Mouse (Mus musculus): ENCODE measurements at regions not wholly inside any gene's neighbourhood (a gene's known extent, or its start where the extent isn't known, plus 50 kb on each side); places are given as distances from the start of the nearest gene placed in this dataset.

DNA sequence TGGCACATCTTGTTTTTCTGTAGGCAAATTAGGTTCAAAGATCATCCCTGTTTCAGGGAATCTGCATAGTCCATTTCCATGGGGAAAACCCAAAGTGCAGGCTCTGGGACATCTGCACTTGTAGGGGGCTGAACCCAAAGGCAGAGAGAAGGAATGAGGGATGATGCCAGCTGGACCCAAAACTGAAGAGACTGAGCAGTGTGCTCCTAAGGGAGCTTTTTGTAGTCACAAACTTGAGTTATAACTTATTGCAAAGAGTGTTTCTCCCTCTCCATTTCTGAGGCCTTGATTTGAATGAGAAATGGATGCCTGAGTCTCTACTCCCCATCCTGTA lies 226.7 kb downstream of the Ttc32 start:
- Histone ChIP-seq H3K4me1 (ENCODE audit: insufficient read depth, low read length) (no peaks in the 10 kb centered on the region), H3K9ac (replicated peaks; ENCODE audit: low read length, poor library complexity, severe bottlenecking) (no peak overlapping the region), H3K9me3 (ENCODE audit: low read length) (no peaks in the 10 kb centered on the region), H3K4me2 (ENCODE audit: low read depth, low read length, poor library complexity, severe bottlenecking) (no peak overlapping the region), H3K36me3 (ENCODE audit: insufficient read depth, low read length) (no peaks in the 10 kb centered on the region), H3K4me3 (ENCODE audit: low read depth, low read length) (no peak overlapping the region), H3K27me3 (ENCODE audit: insufficient read depth, low read length) (no peaks in the 10 kb centered on the region), H3K27ac (ENCODE audit: low read depth, low read length) (no peak overlapping the region)
- TF ChIP-seq CTCF (IDR thresholded peaks at IDR 0.05), result no peak
- ATAC-seq (ENCODE audit: low FRiP score), result no peak
- no peak for DNase-seq (ENCODE audit: low spot score)

DNA sequence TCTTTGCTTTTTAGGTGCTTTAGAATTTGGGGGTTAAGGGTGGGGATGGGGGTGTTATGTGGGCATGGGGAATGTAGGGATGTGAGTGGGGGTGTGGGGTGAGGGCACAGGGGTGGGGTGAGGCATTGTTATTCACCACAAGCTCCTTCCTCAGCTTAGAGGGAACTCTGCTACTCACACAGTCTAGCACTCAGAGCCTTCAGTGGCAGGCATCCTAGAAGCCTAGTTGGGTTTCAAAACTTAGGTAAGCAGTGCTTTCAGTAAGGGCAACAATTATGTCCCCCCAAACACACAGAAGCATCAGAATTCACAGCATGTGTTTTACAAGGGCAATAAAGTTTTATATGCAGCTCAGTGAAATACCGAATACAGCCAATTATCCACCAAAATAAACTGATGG lies 228.4 kb downstream of the Ttc32 start:
- Histone ChIP-seq H3K36me3 (ENCODE audit: insufficient read depth, low read length) (no peaks in the 10 kb centered on the region), H3K9me3 (ENCODE audit: low read length) (no peaks in the 10 kb centered on the region), H3K4me2 (ENCODE audit: low read depth, low read length, poor library complexity, severe bottlenecking) (no peak overlapping the region), H3K4me1 (ENCODE audit: insufficient read depth, low read length) (no peaks in the 10 kb centered on the region), H3K4me3 (ENCODE audit: low read depth, low read length) (no peak overlapping the region), H3K27me3 (ENCODE audit: insufficient read depth, low read length) (no peaks in the 10 kb centered on the region), H3K9ac (replicated peaks; ENCODE audit: low read length, poor library complexity, severe bottlenecking) (no peak overlapping the region), H3K27ac (ENCODE audit: low read depth, low read length) (no peak overlapping the region)
- DNase-seq (ENCODE audit: low spot score) (no peak), ATAC-seq (ENCODE audit: low FRiP score) (no peak)
- TF ChIP-seq CTCF (IDR thresholded peaks at IDR 0.05), result no peak
- 90% methylated on average over 1 of the region's 1 CpGs for WGBS

DNA sequence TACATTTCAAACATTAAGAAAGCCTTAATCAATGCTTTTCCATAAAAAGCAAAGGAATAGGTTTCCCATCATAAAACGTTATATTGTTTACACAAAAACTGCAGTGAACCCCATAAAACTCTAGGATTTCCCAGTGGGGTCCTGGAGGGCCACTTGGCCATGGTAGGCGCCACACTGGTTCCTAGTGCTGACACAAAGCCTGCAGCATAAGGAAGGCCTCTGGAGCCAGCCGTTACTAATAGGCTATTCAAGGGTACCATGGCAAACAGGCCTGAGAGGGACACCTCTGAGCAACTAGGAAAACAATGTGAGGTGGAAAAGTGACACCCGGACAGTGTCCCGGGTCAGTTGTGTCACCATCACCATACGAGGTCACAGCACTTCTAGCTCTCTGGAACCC lies 231.9 kb downstream of the Ttc32 start:
- Histone ChIP-seq H3K9ac (replicated peaks; ENCODE audit: low read length, poor library complexity, severe bottlenecking) (no peak overlapping the region), H3K27me3 (ENCODE audit: insufficient read depth, low read length) (no peaks in the 10 kb centered on the region), H3K4me3 (ENCODE audit: low read depth, low read length) (no peak overlapping the region), H3K4me2 (ENCODE audit: low read depth, low read length, poor library complexity, severe bottlenecking) (no peak overlapping the region), H3K9me3 (ENCODE audit: low read length) (no peaks in the 10 kb centered on the region), H3K27ac (ENCODE audit: low read depth, low read length) (no peak overlapping the region), H3K4me1 (ENCODE audit: insufficient read depth, low read length) (no peaks in the 10 kb centered on the region), H3K36me3 (ENCODE audit: insufficient read depth, low read length) (no peaks in the 10 kb centered on the region)
- TF ChIP-seq CTCF (IDR thresholded peaks at IDR 0.05), result no peak
- 52% methylated on average over 6 of the region's 6 CpGs for WGBS
- DNase-seq (ENCODE audit: low spot score) (no peak), ATAC-seq (ENCODE audit: low FRiP score) (no peak)

DNA sequence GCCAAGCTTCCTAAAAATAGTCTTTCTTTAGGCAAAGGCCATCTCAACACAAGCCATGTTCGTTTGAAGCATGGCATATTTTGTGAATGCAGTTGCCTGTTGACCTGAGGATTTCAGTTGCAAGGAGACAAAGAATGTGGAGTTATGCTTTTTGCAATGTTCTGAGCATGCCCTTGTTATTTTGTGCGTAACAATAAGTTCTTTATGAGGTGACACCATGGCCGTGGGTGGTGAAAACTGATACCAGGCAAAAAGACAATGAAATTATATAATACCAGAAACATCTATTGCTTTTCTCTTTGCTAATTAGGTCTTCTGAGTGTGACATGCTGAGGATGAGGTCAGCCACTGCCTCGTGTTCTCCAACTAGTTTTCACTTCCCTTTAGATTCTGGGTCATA lies 236.4 kb downstream of the Ttc32 start:
- 79% methylated on average over 4 of the region's 4 CpGs for WGBS
- Histone ChIP-seq H3K27ac (ENCODE audit: low read depth, low read length) (no peak overlapping the region), H3K4me1 (ENCODE audit: insufficient read depth, low read length) (no peaks in the 10 kb centered on the region), H3K4me3 (ENCODE audit: low read depth, low read length) (no peak overlapping the region), H3K9ac (replicated peaks; ENCODE audit: low read length, poor library complexity, severe bottlenecking) (no peak overlapping the region), H3K36me3 (ENCODE audit: insufficient read depth, low read length) (no peaks in the 10 kb centered on the region), H3K27me3 (ENCODE audit: insufficient read depth, low read length) (no peaks in the 10 kb centered on the region), H3K9me3 (ENCODE audit: low read length) (no peaks in the 10 kb centered on the region), H3K4me2 (ENCODE audit: low read depth, low read length, poor library complexity, severe bottlenecking) (no peak overlapping the region)
- no peak for ATAC-seq (ENCODE audit: low FRiP score)
- no peak for DNase-seq (ENCODE audit: low spot score)
- TF ChIP-seq CTCF (IDR thresholded peaks at IDR 0.05), result no peak

DNA sequence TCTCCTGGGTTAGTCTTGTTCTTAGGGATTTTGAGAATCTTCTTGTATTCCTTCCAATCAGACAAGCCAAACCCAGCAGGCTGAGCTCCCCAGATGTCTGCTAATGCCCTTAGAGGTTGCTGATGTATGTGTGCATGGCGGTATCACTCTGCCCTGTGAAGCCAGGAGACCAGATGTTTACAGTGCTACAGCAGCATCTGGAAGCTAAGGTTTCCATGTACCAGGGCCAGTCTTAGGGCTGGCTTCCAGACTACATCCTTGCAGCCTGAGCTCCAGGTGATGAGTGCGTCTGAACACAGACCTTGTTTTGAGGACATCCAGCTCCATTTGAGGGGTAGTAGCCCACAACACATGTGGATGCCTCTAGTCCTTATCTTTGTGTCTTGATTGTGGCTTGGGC lies 241.7 kb downstream of the Ttc32 start:
- H3K27me3 ChIP-seq (ENCODE audit: insufficient read depth, low read length), result no peaks in the 10 kb centered on the region
- no peak overlapping the region for H3K4me3 ChIP-seq (ENCODE audit: low read depth, low read length)
- H3K27ac ChIP-seq (ENCODE audit: low read depth, low read length), result no peak overlapping the region
- no peaks in the 10 kb centered on the region for H3K9me3 ChIP-seq (ENCODE audit: low read length)
- no peaks in the 10 kb centered on the region for H3K4me1 ChIP-seq (ENCODE audit: insufficient read depth, low read length)
- H3K36me3 ChIP-seq (ENCODE audit: insufficient read depth, low read length), result no peaks in the 10 kb centered on the region
- DNase-seq (ENCODE audit: low spot score), result no peak
- no peak overlapping the region for H3K9ac ChIP-seq (replicated peaks; ENCODE audit: low read length, poor library complexity, severe bottlenecking)
- 96% methylated on average over 2 of the region's 2 CpGs for WGBS
- ATAC-seq (ENCODE audit: low FRiP score), result no peak
- H3K4me2 ChIP-seq (ENCODE audit: low read depth, low read length, poor library complexity, severe bottlenecking), result no peak overlapping the region
- TF ChIP-seq CTCF (IDR thresholded peaks at IDR 0.05), result no peak

DNA sequence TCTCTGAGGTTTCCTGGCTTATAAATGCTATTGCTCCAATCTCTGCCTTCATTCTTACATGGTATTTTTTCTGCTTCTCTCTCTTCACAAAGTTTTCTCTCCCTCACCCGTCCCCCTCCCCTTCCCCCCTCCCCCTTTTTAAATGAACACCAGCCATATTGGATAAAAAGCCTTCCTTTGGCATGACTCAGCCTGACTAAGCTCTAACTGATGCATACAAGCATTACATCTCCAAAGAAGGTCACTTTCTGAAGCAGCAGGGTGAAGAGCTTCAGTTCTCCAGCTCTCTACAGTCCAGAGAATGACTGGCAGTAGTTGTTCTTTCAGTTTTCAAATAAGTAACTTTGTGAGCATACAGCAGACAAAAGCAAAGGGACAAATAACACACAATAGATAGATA lies 244.4 kb downstream of the Ttc32 start:
- TF ChIP-seq CTCF (IDR thresholded peaks at IDR 0.05), result no peak
- Histone ChIP-seq H3K9me3 (ENCODE audit: low read length) (no peaks in the 10 kb centered on the region), H3K4me1 (ENCODE audit: insufficient read depth, low read length) (no peaks in the 10 kb centered on the region), H3K27ac (ENCODE audit: low read depth, low read length) (no peak overlapping the region), H3K4me3 (ENCODE audit: low read depth, low read length) (no peak overlapping the region), H3K9ac (replicated peaks; ENCODE audit: low read length, poor library complexity, severe bottlenecking) (no peak overlapping the region), H3K36me3 (ENCODE audit: insufficient read depth, low read length) (no peaks in the 10 kb centered on the region), H3K27me3 (ENCODE audit: insufficient read depth, low read length) (no peaks in the 10 kb centered on the region), H3K4me2 (ENCODE audit: low read depth, low read length, poor library complexity, severe bottlenecking) (no peak overlapping the region)
- ATAC-seq (ENCODE audit: low FRiP score), result no peak
- WGBS, result 43% methylated on average over 1 of the region's 1 CpGs
- no peak for DNase-seq (ENCODE audit: low spot score)

DNA sequence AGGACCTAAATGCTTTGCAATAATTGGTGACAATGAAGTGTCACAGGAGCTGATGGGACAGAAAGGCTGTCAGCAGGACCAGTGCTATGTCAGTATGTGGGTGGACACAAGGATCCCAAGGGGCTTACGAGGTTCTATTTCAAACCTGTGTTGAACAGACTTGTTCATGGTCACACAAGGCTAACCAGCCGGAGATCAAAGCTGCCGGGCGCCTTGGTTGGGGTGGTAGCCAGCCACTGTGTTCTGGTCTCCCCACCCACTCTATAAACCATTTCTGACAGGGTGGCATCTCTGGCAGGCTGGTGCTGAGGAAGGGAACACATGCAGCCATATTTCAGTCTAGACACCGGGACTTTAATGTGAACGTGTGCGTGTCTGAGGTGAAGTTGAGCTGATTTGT lies 245.9 kb downstream of the Ttc32 start:
- H3K9me3 ChIP-seq (ENCODE audit: low read length), result no peaks in the 10 kb centered on the region
- no peaks in the 10 kb centered on the region for H3K36me3 ChIP-seq (ENCODE audit: insufficient read depth, low read length)
- no peak for TF ChIP-seq CTCF (IDR thresholded peaks at IDR 0.05)
- no peak overlapping the region for H3K9ac ChIP-seq (replicated peaks; ENCODE audit: low read length, poor library complexity, severe bottlenecking)
- no peak overlapping the region for H3K4me2 ChIP-seq (ENCODE audit: low read depth, low read length, poor library complexity, severe bottlenecking)
- no peaks in the 10 kb centered on the region for H3K4me1 ChIP-seq (ENCODE audit: insufficient read depth, low read length)
- no peak overlapping the region for H3K4me3 ChIP-seq (ENCODE audit: low read depth, low read length)
- WGBS, result 94% methylated on average over 7 of the region's 7 CpGs
- H3K27ac ChIP-seq (ENCODE audit: low read depth, low read length), result no peak overlapping the region
- DNase-seq (ENCODE audit: low spot score), result no peak
- no peak for ATAC-seq (ENCODE audit: low FRiP score)
- no peaks in the 10 kb centered on the region for H3K27me3 ChIP-seq (ENCODE audit: insufficient read depth, low read length)
